Comparison of ENCODE assay signal across 24 mouse cellular contexts in genomic region chr15:61355344-61355743, GRCm38 (mm10).
A peak's percentile ranks its signal among the peaks of the same experiment; 100 is the strongest.
DNase-seq lines count a peak whose midpoint lies in the region; ATAC-seq and TF ChIP-seq lines count a peak whose summit lies in the region.
"Had no signal": no experiment of that assay in that cellular context is flagged by ENCODE, and none has a peak within 500 bp of the region (broad histone marks: within the 10 kb centered on the region; RNA-seq: fewer than 3 reads in every experiment).

No protein-coding gene starts in this region.

- peak; percentile 66; the same call in 1 of the 2 replicates for ATAC-seq in limb, embryonic 13.5 days (ENCODE audit: low FRiP score, low read depth)
- peak; percentile 73 for ATAC-seq in embryonic facial prominence, embryonic 15.5 days (ENCODE audit: insufficient number of reproducible peaks, low FRiP score, low TSS enrichment, low read depth)
- ATAC-seq in limb, embryonic 14.5 days (ENCODE audit: low FRiP score, low read depth) = peak; percentile 67
- ATAC-seq: forebrain, embryonic 16.5 days had no signal

- no peaks in the 10 kb centered on the region for H3K36me3 ChIP-seq in limb, embryonic 13.5 days
- no peaks in the 10 kb centered on the region for H3K36me3 ChIP-seq in limb, embryonic 10.5 days
- H3K36me3 ChIP-seq in embryonic facial prominence, embryonic 15.5 days = no peaks in the 10 kb centered on the region
- no peaks in the 10 kb centered on the region for H3K36me3 ChIP-seq in limb, embryonic 14.5 days (ENCODE audit: control insufficient read depth, insufficient read depth, low read length)
- H3K36me3 ChIP-seq: embryonic facial prominence, embryonic 12.5 days; forebrain, embryonic 10.5 days; hindbrain, embryonic 15.5 days; liver, embryonic 13.5 days; midbrain, embryonic 12.5 days; stomach, embryonic 15.5 days had no signal

- no peak overlapping the region for H3K9ac ChIP-seq in limb, embryonic 13.5 days
- H3K9ac ChIP-seq in embryonic facial prominence, embryonic 15.5 days = no peak overlapping the region
- no peak overlapping the region for H3K9ac ChIP-seq in limb, embryonic 14.5 days (ENCODE audit: low read depth, low read length, severe bottlenecking)
- H3K9ac ChIP-seq: embryonic facial prominence, embryonic 12.5 days; hindbrain, embryonic 15.5 days; liver, embryonic 13.5 days; midbrain, embryonic 12.5 days; stomach, embryonic 15.5 days had no signal

- no peaks in the 10 kb centered on the region for H3K27me3 ChIP-seq in limb, embryonic 13.5 days
- no peaks in the 10 kb centered on the region for H3K27me3 ChIP-seq in limb, embryonic 10.5 days (ENCODE audit: low read depth, poor library complexity, severe bottlenecking)
- H3K27me3 ChIP-seq in embryonic facial prominence, embryonic 15.5 days = no peaks in the 10 kb centered on the region
- no peaks in the 10 kb centered on the region for H3K27me3 ChIP-seq in limb, embryonic 14.5 days (ENCODE audit: control insufficient read depth, insufficient read depth, low read length)
- H3K27me3 ChIP-seq: embryonic facial prominence, embryonic 12.5 days; hindbrain, embryonic 15.5 days; liver, embryonic 13.5 days; midbrain, embryonic 12.5 days; stomach, embryonic 15.5 days had no signal

- TF ChIP-seq POLR2A in limb, embryonic 14.5 days (IDR thresholded peaks at IDR 0.05; ENCODE audit: borderline replicate concordance, extremely low read depth, insufficient read depth, insufficient read length) = no peak

- no peak for DNase-seq in limb, embryonic 10.5 days (ENCODE audit: low spot score)
- DNase-seq in limb, embryonic 14.5 days (ENCODE audit: low spot score) = peak; percentile 25
- no peak for DNase-seq in right cerebral cortex, postnatal 10 days (ENCODE audit: low spot score in 2 of 2)
- DNase-seq in urinary bladder, postnatal 4 days (ENCODE audit: low spot score in 2 of 2) = no peak
- DNase-seq in testis, postnatal 10 days (ENCODE audit: low spot score) = no peak
- DNase-seq: cerebellum, adult 11-12 months; cerebellum, postnatal 10 days; gastrocnemius, postnatal 14 days; heart, postnatal 4 days; kidney, adult 8-10 months; kidney, postnatal 14 days; liver, embryonic 13.5 days; lung, adult 2 months; lung, postnatal 14 days; thymus, adult 18-20 months had no signal

- no peak overlapping the region for H3K4me3 ChIP-seq in limb, embryonic 13.5 days
- no peak overlapping the region for H3K4me3 ChIP-seq in limb, embryonic 10.5 days
- no peak overlapping the region for H3K4me3 ChIP-seq in embryonic facial prominence, embryonic 15.5 days (replicated peaks)
- H3K4me3 ChIP-seq in limb, embryonic 14.5 days (replicated peaks; ENCODE audit: low read length) = no peak overlapping the region
- H3K4me3 ChIP-seq: embryonic facial prominence, embryonic 12.5 days; forebrain, embryonic 10.5 days; hindbrain, embryonic 15.5 days; layer of hippocampus, adult 2 months; liver, embryonic 13.5 days; midbrain, embryonic 12.5 days; stomach, embryonic 15.5 days had no signal

- no peak overlapping the region for H3K27ac ChIP-seq in limb, embryonic 13.5 days
- H3K27ac ChIP-seq in limb, embryonic 10.5 days = no peak overlapping the region
- no peak overlapping the region for H3K27ac ChIP-seq in embryonic facial prominence, embryonic 15.5 days (replicated peaks)
- H3K27ac ChIP-seq in limb, embryonic 14.5 days (replicated peaks; ENCODE audit: low read depth, low read length) = no peak overlapping the region
- H3K27ac ChIP-seq: embryonic facial prominence, embryonic 12.5 days; forebrain, embryonic 10.5 days; hindbrain, embryonic 15.5 days; layer of hippocampus, adult 2 months; liver, embryonic 13.5 days; midbrain, embryonic 12.5 days; stomach, embryonic 15.5 days had no signal

- peaks cover 10% of the 10 kb centered on the region; the same call in 1 of the 2 replicates for H3K4me1 ChIP-seq in limb, embryonic 13.5 days
- peaks cover 4% of the 10 kb centered on the region; the same call in 1 of the 2 replicates for H3K4me1 ChIP-seq in limb, embryonic 10.5 days
- peaks cover 8% of the 10 kb centered on the region; the same call in 1 of the 2 replicates for H3K4me1 ChIP-seq in embryonic facial prominence, embryonic 15.5 days
- peaks cover 4% of the 10 kb centered on the region; the same call in 1 of the 2 replicates for H3K4me1 ChIP-seq in limb, embryonic 14.5 days (ENCODE audit: control insufficient read depth, insufficient read depth, low read length)
- H3K4me1 ChIP-seq: embryonic facial prominence, embryonic 12.5 days; forebrain, embryonic 10.5 days; hindbrain, embryonic 15.5 days; liver, embryonic 13.5 days; midbrain, embryonic 12.5 days; stomach, embryonic 15.5 days had no signal

- no peaks in the 10 kb centered on the region for H3K9me3 ChIP-seq in limb, embryonic 13.5 days
- no peaks in the 10 kb centered on the region for H3K9me3 ChIP-seq in limb, embryonic 10.5 days (replicated peaks)
- no peaks in the 10 kb centered on the region for H3K9me3 ChIP-seq in embryonic facial prominence, embryonic 15.5 days (replicated peaks)
- no peaks in the 10 kb centered on the region for H3K9me3 ChIP-seq in limb, embryonic 14.5 days (ENCODE audit: control insufficient read depth, low read length)
- H3K9me3 ChIP-seq: embryonic facial prominence, embryonic 12.5 days; forebrain, embryonic 10.5 days; hindbrain, embryonic 15.5 days; liver, embryonic 13.5 days; midbrain, embryonic 12.5 days; stomach, embryonic 15.5 days had no signal

- no peak overlapping the region for H3K4me2 ChIP-seq in limb, embryonic 13.5 days (replicated peaks)
- H3K4me2 ChIP-seq in embryonic facial prominence, embryonic 15.5 days (replicated peaks) = no peak overlapping the region
- no peak overlapping the region for H3K4me2 ChIP-seq in limb, embryonic 14.5 days (replicated peaks; ENCODE audit: low read depth, low read length, severe bottlenecking)
- H3K4me2 ChIP-seq: embryonic facial prominence, embryonic 12.5 days; hindbrain, embryonic 15.5 days; liver, embryonic 13.5 days; midbrain, embryonic 12.5 days; stomach, embryonic 15.5 days had no signal
